Mouse (Mus musculus) kidney, embryonic 16.5 days (tissue): Measurements from ENCODE around the gene Pga5. TPM values are rescaled to one million over a fixed set of nuclear protein-coding genes. Genes with fewer than 3 reads are reported as not detected.
A peak's percentile ranks its signal among the peaks of the same experiment; 100 is the strongest.

Source experiments
- ATAC-seq: fragments of 200-750 bp; cut with Nextera tagmentation; 2 replicates; pipeline ENCODE4 v1.8.0; 2017; ENCODE audit warnings: moderate TSS enrichment; ENCODE audit not compliant: low FRiP score, low TSS enrichment
- H3K27ac ChIP-seq: fragments of 300-500 bp; sonication (generic); 2 replicates; pipeline ENCODE4 v1.5.1; 2014; ENCODE audit warnings: low read length
- H3K27me3 ChIP-seq: fragments of 300-500 bp; sonication (generic); 2 replicates; pipeline ENCODE4 v1.6.1; 2014; ENCODE audit warnings: low read length, control low read depth, mixed read lengths; ENCODE audit not compliant: insufficient read depth
- H3K36me3 ChIP-seq: fragments of 300-500 bp; sonication (generic); 2 replicates; pipeline ENCODE4 v1.6.1; 2014; ENCODE audit warnings: low read length, control low read depth, mixed read lengths; ENCODE audit not compliant: insufficient read depth
- H3K4me1 ChIP-seq: fragments of 300-500 bp; sonication (generic); 2 replicates; pipeline ENCODE4 v1.6.1; 2014; ENCODE audit warnings: low read length, control low read depth, mixed read lengths; ENCODE audit not compliant: insufficient read depth
- H3K4me2 ChIP-seq: fragments of 300-500 bp; sonication (generic); replicated peaks from 2 replicates; pipeline ENCODE4 v1.6.1; 2014; ENCODE audit warnings: low read depth, low read length
- H3K4me3 ChIP-seq: fragments of 300-500 bp; sonication (generic); 2 replicates; pipeline ENCODE4 v1.5.1; 2014; ENCODE audit warnings: mild to moderate bottlenecking, low read length
- H3K9ac ChIP-seq: fragments of 300-500 bp; sonication (generic); replicated peaks from 2 replicates; pipeline ENCODE4 v1.6.1; 2014; ENCODE audit warnings: low read length
- H3K9me3 ChIP-seq: fragments of 300-500 bp; sonication (generic); 2 replicates; pipeline ENCODE4 v1.6.1; 2016; ENCODE audit warnings: low read length, control low read depth
- WGBS: fragments of 180-500 bp; shearing (Covaris S2); extraction: QIAGEN DNeasy Blood & Tissue Kit; methylation state at CpG from one replicate; pipeline ENCODE4 v1.1.7; 2014; 5-methylcytosine and 5-hydroxymethylcytosine counted together
- polyA plus RNA-seq: library from polyadenylated mRNA; unstranded; fragments of >200 nt; fragmentation: Nextera tagmentation; extraction: Ambion mirVana; gene quantifications from 2 replicates; pipeline ENCODE4 v1.2.1, GENCODE M21; 2015

Pga5 gene
- polyA plus RNA-seq, 1 experiment from 2014 or later = not detected

- H3K4me1 ChIP-seq = no peaks in the 10 kb centered on the region
- no peaks in the 10 kb centered on the region for H3K9me3 ChIP-seq
- H3K4me2 ChIP-seq = no peak overlapping the region
- no peaks in the 10 kb centered on the region for H3K27me3 ChIP-seq
- H3K4me3 ChIP-seq = no peak overlapping the region
- no peak overlapping the region; the same call in 1 of the 2 replicates for H3K9ac ChIP-seq
- no peaks in the 10 kb centered on the region for H3K36me3 ChIP-seq
- WGBS = 28% methylated on average over 3 of the region's 3 CpGs
- H3K27ac ChIP-seq = no peak overlapping the region
- ATAC-seq = no peak
Observed at GRCm38 (mm10) chr19:10656058-10656457, 21.8 kb downstream of the Pga5 start.

- no peak overlapping the region for H3K4me3 ChIP-seq
- H3K9me3 ChIP-seq = no peaks in the 10 kb centered on the region
- no peak overlapping the region for H3K27ac ChIP-seq
- no peak for ATAC-seq
- H3K36me3 ChIP-seq = no peaks in the 10 kb centered on the region
- H3K4me2 ChIP-seq = no peak overlapping the region
- no peak overlapping the region for H3K9ac ChIP-seq
- H3K4me1 ChIP-seq = no peaks in the 10 kb centered on the region
- 63% methylated on average over 8 of the region's 8 CpGs for WGBS
- H3K27me3 ChIP-seq = no peaks in the 10 kb centered on the region
Observed at GRCm38 (mm10) chr19:10648156-10648555, 29.7 kb downstream of the Pga5 start.

GRCm38 (mm10) chr19:10645616-10646015, 32.3 kb downstream of the Pga5 start:
- Histone ChIP-seq H3K9me3 (no peaks in the 10 kb centered on the region), H3K4me3 (no peak overlapping the region), H3K4me2 (no peak overlapping the region), H3K4me1 (no peaks in the 10 kb centered on the region), H3K36me3 (no peaks in the 10 kb centered on the region), H3K9ac (no peak overlapping the region), H3K27ac (no peak overlapping the region), H3K27me3 (no peaks in the 10 kb centered on the region)
- ATAC-seq = no peak
- 87% methylated on average over 2 of the region's 2 CpGs for WGBS

- Histone ChIP-seq H3K9ac (no peak overlapping the region), H3K36me3 (no peaks in the 10 kb centered on the region), H3K27ac (no peak overlapping the region), H3K27me3 (no peaks in the 10 kb centered on the region), H3K9me3 (no peaks in the 10 kb centered on the region), H3K4me1 (no peaks in the 10 kb centered on the region), H3K4me2 (peak overlapping the region; percentile 34), H3K4me3 (no peak overlapping the region)
- ATAC-seq = peak; percentile 43; the same call in 1 of the 2 replicates
- WGBS = 39% methylated on average over 13 of the region's 13 CpGs
Observed at GRCm38 (mm10) chr19:10640589-10641378, 37.1 kb downstream of the Pga5 start.

GRCm38 (mm10) chr19:10640080-10640479, 37.8 kb downstream of the Pga5 start:
- no peaks in the 10 kb centered on the region for H3K9me3 ChIP-seq
- no peak for ATAC-seq
- 0 out of 2 replicates have a peak overlapping the region, but pooled peaks have one; percentile 31 for H3K9ac ChIP-seq

GRCm38 (mm10) chr19:10637840-10638239, 40.0 kb downstream of the Pga5 start:
- Histone ChIP-seq H3K27me3 (no peaks in the 10 kb centered on the region; the same call in 1 of the 2 replicates), H3K4me1 (peaks cover 13% of the 10 kb centered on the region), H3K36me3 (no peaks in the 10 kb centered on the region), H3K4me3 (no peak overlapping the region), H3K4me2 (no peak overlapping the region), H3K27ac (no peak overlapping the region), H3K9me3 (no peaks in the 10 kb centered on the region), H3K9ac (no peak overlapping the region)
- ATAC-seq = no peak
- 40% methylated on average over 7 of the region's 7 CpGs for WGBS

More at GRCm38 (mm10) chr19:10640080-10640479, 37.8 kb downstream of the Pga5 start:
- Histone ChIP-seq H3K27ac (no peak overlapping the region), H3K4me2 (peak overlapping the region; percentile 34), H3K4me1 (peaks cover 3% of the 10 kb centered on the region), H3K27me3 (no peaks in the 10 kb centered on the region; the same call in 1 of the 2 replicates), H3K4me3 (no peak overlapping the region), H3K36me3 (no peaks in the 10 kb centered on the region)
- 3% methylated on average over 5 of the region's 5 CpGs for WGBS

- peak; percentile 88 for ATAC-seq
- 0 out of 2 replicates have a peak overlapping the region, but pooled peaks have one; percentile 45 for H3K27ac ChIP-seq
- 2% methylated on average over 21 of the region's 21 CpGs for WGBS
Observed at GRCm38 (mm10) chr19:10634872-10635318, 43.0 kb downstream of the Pga5 start.

GRCm38 (mm10) chr19:10634106-10634871, 43.6 kb downstream of the Pga5 start, which contains the start of gene Vwce:
Gene Vwce, plus strand, starts transcription at chr19:10634213.
- no peaks in the 10 kb centered on the region for H3K9me3 ChIP-seq
- ATAC-seq = peak; percentile 81
- H3K4me3 ChIP-seq = peak within 1 kb of the TSS; percentile 50
- peak within 1 kb of the TSS; percentile 94 for H3K4me2 ChIP-seq
- H3K9ac ChIP-seq = peak within 1 kb of the TSS; percentile 71
- peak within 1 kb of the TSS; percentile 45; the same call in 1 of the 2 replicates for H3K27ac ChIP-seq
- 2% methylated on average over 32 of the region's 32 CpGs for WGBS
- peaks cover 13% of the 10 kb centered on the region for H3K36me3 ChIP-seq
- peaks cover 13% of the 10 kb centered on the region for H3K4me1 ChIP-seq
- H3K27me3 ChIP-seq = no peaks in the 10 kb centered on the region; the same call in 1 of the 2 replicates

More at GRCm38 (mm10) chr19:10634872-10635318, 43.0 kb downstream of the Pga5 start:
- Histone ChIP-seq H3K4me3 (peak overlapping the region; percentile 50), H3K9ac (peak overlapping the region; percentile 71), H3K4me2 (peak overlapping the region; percentile 94), H3K27me3 (no peaks in the 10 kb centered on the region; the same call in 1 of the 2 replicates), H3K9me3 (no peaks in the 10 kb centered on the region), H3K36me3 (peaks cover 7% of the 10 kb centered on the region), H3K4me1 (peaks cover 13% of the 10 kb centered on the region)
